Mouse (Mus musculus): ENCODE measurements at regions not wholly inside any gene's neighbourhood (a gene's known extent, or its start where the extent isn't known, plus 50 kb on each side); places are given as distances from the start of the nearest gene placed in this dataset.
A peak's percentile ranks its signal among the peaks of the same experiment; 100 is the strongest.

DNA sequence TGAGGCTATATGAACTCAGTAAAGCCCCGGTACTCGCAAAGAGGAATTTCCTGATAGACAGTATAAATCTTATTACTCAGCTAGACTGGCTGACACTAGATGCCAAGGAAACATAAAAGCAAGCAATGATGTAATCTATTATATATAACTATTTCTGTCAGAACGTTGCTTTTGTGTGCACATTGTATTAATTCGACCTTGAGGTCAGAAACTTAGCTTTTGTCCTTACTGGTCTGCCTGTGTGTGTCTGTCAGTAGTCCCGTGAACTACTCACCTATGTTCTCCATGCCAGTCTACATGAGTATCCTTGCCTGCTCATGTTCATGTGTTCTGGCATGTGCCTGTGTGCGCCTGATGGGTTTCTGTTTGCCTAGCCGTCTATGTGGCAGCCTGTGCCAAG, 70.5 kb downstream of the Tmx1 start:
- Histone ChIP-seq H3K9me3 (replicated peaks) (no peaks in the 10 kb centered on the region), H3K9ac (no peak overlapping the region), H3K27ac (ENCODE audit: poor library complexity, severe bottlenecking) (no peak overlapping the region), H3K4me1 (replicated peaks) (0 out of 2 replicates have a peak, but pooled peaks cover 1% of the 10 kb centered on the region), H3K4me3 (no peak overlapping the region), H3K36me3 (no peaks in the 10 kb centered on the region), H3K4me2 (no peak overlapping the region), H3K27me3 (replicated peaks) (no peaks in the 10 kb centered on the region)
- no peak for ATAC-seq (ENCODE audit: insufficient number of reproducible peaks, low FRiP score)
- WGBS = 74% methylated on average over 7 of the region's 7 CpGs

GRCm38 (mm10) chr12:70524703-70525102, 71.8 kb downstream of the Tmx1 start:
- Histone ChIP-seq H3K4me1 (replicated peaks) (0 out of 2 replicates have a peak, but pooled peaks cover 2% of the 10 kb centered on the region), H3K27ac (ENCODE audit: poor library complexity, severe bottlenecking) (no peak overlapping the region), H3K9ac (no peak overlapping the region), H3K4me3 (no peak overlapping the region), H3K27me3 (replicated peaks) (no peaks in the 10 kb centered on the region), H3K9me3 (replicated peaks) (no peaks in the 10 kb centered on the region), H3K4me2 (no peak overlapping the region), H3K36me3 (no peaks in the 10 kb centered on the region)
- no peak for ATAC-seq (ENCODE audit: insufficient number of reproducible peaks, low FRiP score)
- 57% methylated on average over 4 of the region's 4 CpGs for WGBS

- no peak overlapping the region for H3K4me2 ChIP-seq
- H3K27ac ChIP-seq (ENCODE audit: poor library complexity, severe bottlenecking) = no peak overlapping the region
- no peak for ATAC-seq (ENCODE audit: insufficient number of reproducible peaks, low FRiP score)
- no peaks in the 10 kb centered on the region for H3K36me3 ChIP-seq
- H3K9ac ChIP-seq = no peak overlapping the region
- no peaks in the 10 kb centered on the region for H3K27me3 ChIP-seq (replicated peaks)
- H3K4me1 ChIP-seq (replicated peaks) = 0 out of 2 replicates have a peak, but pooled peaks cover 2% of the 10 kb centered on the region
- H3K4me3 ChIP-seq = no peak overlapping the region
- no peaks in the 10 kb centered on the region for H3K9me3 ChIP-seq (replicated peaks)
These were observed 78.8 kb downstream of the Tmx1 start for GRCm38 (mm10) chr12:70531661-70532060.

GRCm38 (mm10) chr12:70532225-70532624, 79.3 kb downstream of the Tmx1 start:
- Histone ChIP-seq H3K4me3 (no peak overlapping the region), H3K27me3 (replicated peaks) (no peaks in the 10 kb centered on the region), H3K4me2 (no peak overlapping the region), H3K36me3 (no peaks in the 10 kb centered on the region), H3K9me3 (replicated peaks) (no peaks in the 10 kb centered on the region), H3K4me1 (replicated peaks) (0 out of 2 replicates have a peak, but pooled peaks cover 2% of the 10 kb centered on the region), H3K27ac (ENCODE audit: poor library complexity, severe bottlenecking) (no peak overlapping the region), H3K9ac (no peak overlapping the region)
- ATAC-seq (ENCODE audit: insufficient number of reproducible peaks, low FRiP score) = no peak
- 74% methylated on average over 10 of the region's 10 CpGs for WGBS

DNA sequence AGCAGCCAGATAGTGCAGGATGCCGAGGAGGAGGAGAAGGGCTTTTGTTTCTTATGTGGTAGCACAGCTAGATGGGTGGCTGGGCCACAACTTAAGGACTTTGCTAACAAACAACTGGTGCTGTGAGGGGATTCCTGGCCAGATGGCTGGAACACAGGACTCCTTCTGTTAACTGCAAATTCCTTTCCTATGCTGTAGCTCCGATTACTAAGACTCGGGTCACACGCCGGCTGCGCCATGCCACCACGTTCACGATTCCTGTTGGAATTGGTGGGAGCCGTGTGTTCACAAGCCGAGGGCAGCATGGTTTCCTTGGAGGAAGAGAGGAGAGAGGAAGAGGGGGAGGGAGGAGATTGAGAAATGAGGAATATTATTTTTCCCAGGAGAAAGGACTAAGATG, 79.9 kb downstream of the Tmx1 start:
- no peak overlapping the region for H3K9ac ChIP-seq
- H3K36me3 ChIP-seq = no peaks in the 10 kb centered on the region
- H3K27me3 ChIP-seq (replicated peaks) = no peaks in the 10 kb centered on the region
- ATAC-seq (ENCODE audit: insufficient number of reproducible peaks, low FRiP score) = no peak
- WGBS = 58% methylated on average over 10 of the region's 10 CpGs
- no peaks in the 10 kb centered on the region for H3K9me3 ChIP-seq (replicated peaks)
- no peak overlapping the region for H3K4me2 ChIP-seq
- no peak overlapping the region for H3K4me3 ChIP-seq
- H3K4me1 ChIP-seq (replicated peaks) = 0 out of 2 replicates have a peak, but pooled peaks cover 2% of the 10 kb centered on the region
- H3K27ac ChIP-seq (ENCODE audit: poor library complexity, severe bottlenecking) = no peak overlapping the region

- Histone ChIP-seq H3K27me3 (replicated peaks) (no peaks in the 10 kb centered on the region), H3K36me3 (no peaks in the 10 kb centered on the region), H3K4me2 (no peak overlapping the region), H3K9me3 (replicated peaks) (no peaks in the 10 kb centered on the region), H3K4me3 (no peak overlapping the region), H3K4me1 (replicated peaks) (0 out of 2 replicates have a peak, but pooled peaks cover under 1% of the 10 kb centered on the region), H3K27ac (ENCODE audit: poor library complexity, severe bottlenecking) (0 out of 2 replicates have a peak overlapping the region, but pooled peaks have one; percentile 19), H3K9ac (no peak overlapping the region)
- ATAC-seq (ENCODE audit: insufficient number of reproducible peaks, low FRiP score) = no peak
- 76% methylated on average over 12 of the region's 12 CpGs for WGBS
These were observed 80.6 kb downstream of the Tmx1 start for GRCm38 (mm10) chr12:70533375-70533935.

DNA sequence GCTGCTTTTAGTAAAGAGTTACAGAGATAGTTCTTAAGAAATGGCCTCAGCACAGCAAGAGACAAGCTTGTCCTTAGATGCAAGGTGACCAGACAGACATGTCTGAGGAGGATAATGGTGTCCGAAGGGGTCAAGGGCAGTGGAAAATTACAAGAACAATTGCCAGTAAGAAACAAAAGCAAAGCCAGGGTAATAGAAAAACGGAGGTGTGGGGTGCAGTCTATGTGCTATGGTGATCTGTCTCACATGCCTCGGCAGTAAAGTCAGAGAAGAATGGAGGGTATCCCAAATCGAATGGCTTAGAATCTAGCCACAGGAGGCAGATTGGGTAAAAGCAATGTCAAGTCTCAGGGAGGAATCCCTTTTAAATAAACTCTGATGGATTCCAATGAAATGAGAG, 86.2 kb downstream of the Tmx1 start:
- Histone ChIP-seq H3K4me3 (no peak overlapping the region), H3K36me3 (no peaks in the 10 kb centered on the region), H3K27ac (ENCODE audit: poor library complexity, severe bottlenecking) (no peak overlapping the region), H3K4me2 (no peak overlapping the region), H3K9ac (no peak overlapping the region), H3K4me1 (replicated peaks) (peaks cover 13% of the 10 kb centered on the region), H3K27me3 (replicated peaks) (no peaks in the 10 kb centered on the region), H3K9me3 (replicated peaks) (no peaks in the 10 kb centered on the region)
- 72% methylated on average over 4 of the region's 4 CpGs for WGBS
- ATAC-seq (ENCODE audit: insufficient number of reproducible peaks, low FRiP score) = no peak

DNA sequence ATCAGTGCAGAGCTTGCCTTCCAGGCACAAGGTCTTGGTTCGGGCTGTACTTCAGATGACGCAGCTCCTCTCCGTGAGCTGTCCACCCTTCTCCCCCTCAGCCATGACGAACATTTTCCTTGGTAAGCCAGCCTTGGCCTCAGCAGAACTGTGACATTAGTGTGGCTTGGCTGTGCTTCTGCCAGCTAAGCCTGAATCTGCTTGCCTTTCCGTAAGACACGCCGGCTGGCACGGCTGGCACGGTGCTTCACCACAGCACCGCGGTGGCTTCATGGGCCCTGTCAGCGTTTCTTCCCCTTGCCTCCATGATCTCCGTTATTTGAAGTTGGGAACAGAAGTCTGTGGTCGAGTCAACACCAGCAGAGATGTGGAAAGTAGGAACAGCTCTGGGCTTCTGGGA, 87.0 kb downstream of the Tmx1 start:
- H3K4me1 ChIP-seq (replicated peaks) = peaks cover 17% of the 10 kb centered on the region
- H3K9me3 ChIP-seq (replicated peaks) = no peaks in the 10 kb centered on the region
- no peak overlapping the region for H3K9ac ChIP-seq
- no peak for ATAC-seq (ENCODE audit: insufficient number of reproducible peaks, low FRiP score)
- H3K36me3 ChIP-seq = no peaks in the 10 kb centered on the region
- H3K4me3 ChIP-seq = no peak overlapping the region
- no peaks in the 10 kb centered on the region for H3K27me3 ChIP-seq (replicated peaks)
- H3K27ac ChIP-seq (ENCODE audit: poor library complexity, severe bottlenecking) = no peak overlapping the region
- no peak overlapping the region for H3K4me2 ChIP-seq
- 88% methylated on average over 14 of the region's 14 CpGs for WGBS

GRCm38 (mm10) chr12:70541432-70541831, 88.5 kb downstream of the Tmx1 start:
- Histone ChIP-seq H3K4me1 (replicated peaks) (peaks cover 17% of the 10 kb centered on the region), H3K9ac (no peak overlapping the region), H3K4me2 (no peak overlapping the region), H3K27me3 (replicated peaks) (no peaks in the 10 kb centered on the region), H3K9me3 (replicated peaks) (no peaks in the 10 kb centered on the region), H3K27ac (ENCODE audit: poor library complexity, severe bottlenecking) (no peak overlapping the region), H3K4me3 (no peak overlapping the region), H3K36me3 (no peaks in the 10 kb centered on the region)
- ATAC-seq (ENCODE audit: insufficient number of reproducible peaks, low FRiP score) = no peak
- 78% methylated on average over 4 of the region's 4 CpGs for WGBS

DNA sequence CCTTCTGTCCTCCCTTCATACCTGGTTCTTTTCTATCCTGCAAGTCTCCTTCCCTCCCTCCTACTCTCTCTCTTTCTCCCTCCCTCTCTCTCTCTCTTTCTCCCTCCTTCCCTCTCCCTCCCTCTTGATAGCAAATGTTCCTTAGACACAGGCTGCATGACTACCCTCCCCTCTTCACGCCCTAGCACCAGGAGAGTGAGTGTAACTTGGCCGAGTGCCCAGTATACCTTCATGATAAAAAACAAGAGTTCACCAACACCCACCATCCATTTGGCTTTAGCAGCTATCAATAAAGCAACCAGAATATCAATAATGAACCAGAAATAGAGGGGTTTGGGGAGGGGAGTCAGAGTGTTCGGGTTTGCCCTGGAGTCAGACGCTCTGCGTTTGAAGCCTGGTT, 90.4 kb downstream of the Tmx1 start:
- ATAC-seq (ENCODE audit: insufficient number of reproducible peaks, low FRiP score) = no peak
- H3K36me3 ChIP-seq = no peaks in the 10 kb centered on the region
- no peak overlapping the region for H3K9ac ChIP-seq
- H3K4me2 ChIP-seq = peak overlapping the region; percentile 2; the same call in 1 of the 2 replicates
- no peak overlapping the region for H3K27ac ChIP-seq (ENCODE audit: poor library complexity, severe bottlenecking)
- 29% methylated on average over 5 of the region's 5 CpGs for WGBS
- H3K4me1 ChIP-seq (replicated peaks) = peaks cover 17% of the 10 kb centered on the region
- no peaks in the 10 kb centered on the region for H3K9me3 ChIP-seq (replicated peaks)
- H3K27me3 ChIP-seq (replicated peaks) = no peaks in the 10 kb centered on the region
- H3K4me3 ChIP-seq = no peak overlapping the region

GRCm38 (mm10) chr12:70544326-70544725, 91.4 kb downstream of the Tmx1 start:
- Histone ChIP-seq H3K4me3 (no peak overlapping the region), H3K9me3 (replicated peaks) (no peaks in the 10 kb centered on the region), H3K36me3 (no peaks in the 10 kb centered on the region), H3K27ac (ENCODE audit: poor library complexity, severe bottlenecking) (no peak overlapping the region), H3K27me3 (replicated peaks) (no peaks in the 10 kb centered on the region), H3K4me1 (replicated peaks) (peaks cover 17% of the 10 kb centered on the region), H3K4me2 (no peak overlapping the region), H3K9ac (no peak overlapping the region)
- no peak for ATAC-seq (ENCODE audit: insufficient number of reproducible peaks, low FRiP score)
- 24% methylated on average over 12 of the region's 12 CpGs for WGBS

- Histone ChIP-seq H3K36me3 (no peaks in the 10 kb centered on the region), H3K4me3 (no peak overlapping the region), H3K4me1 (replicated peaks) (peaks cover 17% of the 10 kb centered on the region), H3K9ac (no peak overlapping the region), H3K4me2 (no peak overlapping the region), H3K9me3 (replicated peaks) (no peaks in the 10 kb centered on the region), H3K27me3 (replicated peaks) (no peaks in the 10 kb centered on the region), H3K27ac (ENCODE audit: poor library complexity, severe bottlenecking) (no peak overlapping the region)
- 46% methylated on average over 7 of the region's 7 CpGs for WGBS
- no peak for ATAC-seq (ENCODE audit: insufficient number of reproducible peaks, low FRiP score)
These were observed 92.1 kb downstream of the Tmx1 start for GRCm38 (mm10) chr12:70544850-70545510.

Measured in heart, embryonic 12.5 days (tissue).